Mouse (Mus musculus): ENCODE results near the gene Stap2. TPM values are rescaled to one million over a fixed set of nuclear protein-coding genes. Genes with fewer than 3 reads are reported as not detected.

The Stap2 gene
- total RNA-seq, 2 experiments from 2014 or later = not detected

DNA sequence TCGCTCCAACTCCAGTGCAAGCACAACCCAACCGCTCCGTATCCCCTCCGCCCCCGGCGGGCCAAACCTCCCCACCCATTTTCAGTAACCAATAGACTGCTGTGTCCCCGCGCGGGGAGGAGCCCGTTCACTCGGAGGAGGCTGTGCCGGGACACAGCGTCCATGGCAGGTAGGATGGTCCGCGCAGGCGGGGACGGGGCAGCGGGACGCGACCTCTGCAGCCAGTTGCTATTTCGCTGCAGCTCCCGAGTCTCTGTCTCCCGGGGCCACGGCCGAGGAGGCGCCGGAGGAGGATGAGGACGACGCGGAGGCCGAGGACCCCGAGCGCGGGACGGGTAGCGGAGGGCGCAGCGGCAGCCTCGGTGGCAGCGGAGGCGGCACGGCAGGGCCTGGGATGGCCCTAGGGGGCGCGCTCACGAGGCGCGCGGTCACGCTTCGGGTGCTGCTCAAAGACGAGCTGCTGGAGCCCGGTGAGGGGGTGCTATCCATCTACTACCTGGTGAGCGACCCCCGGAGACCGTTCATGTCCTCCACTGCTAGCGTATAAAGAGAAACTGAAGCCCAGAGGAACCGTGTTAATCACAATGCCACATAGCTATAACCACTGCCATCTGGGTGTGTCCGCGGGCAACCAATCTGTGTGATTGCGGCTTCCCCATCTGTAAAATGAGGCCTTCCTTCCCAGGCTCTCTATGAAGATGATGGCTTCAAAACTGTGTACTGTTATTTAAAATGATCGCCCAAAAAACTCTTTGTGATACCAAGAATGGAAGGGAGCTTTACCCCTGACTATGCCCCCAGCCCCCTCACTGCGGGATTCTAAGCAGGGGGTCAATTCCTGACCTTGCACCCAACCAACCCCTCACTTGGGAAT is 3.9 kb upstream of the Stap2 start:
- peak; percentile 88 for ATAC-seq (replicated peaks; ENCODE audit: low FRiP score, poor library complexity, severe bottlenecking)

DNA sequence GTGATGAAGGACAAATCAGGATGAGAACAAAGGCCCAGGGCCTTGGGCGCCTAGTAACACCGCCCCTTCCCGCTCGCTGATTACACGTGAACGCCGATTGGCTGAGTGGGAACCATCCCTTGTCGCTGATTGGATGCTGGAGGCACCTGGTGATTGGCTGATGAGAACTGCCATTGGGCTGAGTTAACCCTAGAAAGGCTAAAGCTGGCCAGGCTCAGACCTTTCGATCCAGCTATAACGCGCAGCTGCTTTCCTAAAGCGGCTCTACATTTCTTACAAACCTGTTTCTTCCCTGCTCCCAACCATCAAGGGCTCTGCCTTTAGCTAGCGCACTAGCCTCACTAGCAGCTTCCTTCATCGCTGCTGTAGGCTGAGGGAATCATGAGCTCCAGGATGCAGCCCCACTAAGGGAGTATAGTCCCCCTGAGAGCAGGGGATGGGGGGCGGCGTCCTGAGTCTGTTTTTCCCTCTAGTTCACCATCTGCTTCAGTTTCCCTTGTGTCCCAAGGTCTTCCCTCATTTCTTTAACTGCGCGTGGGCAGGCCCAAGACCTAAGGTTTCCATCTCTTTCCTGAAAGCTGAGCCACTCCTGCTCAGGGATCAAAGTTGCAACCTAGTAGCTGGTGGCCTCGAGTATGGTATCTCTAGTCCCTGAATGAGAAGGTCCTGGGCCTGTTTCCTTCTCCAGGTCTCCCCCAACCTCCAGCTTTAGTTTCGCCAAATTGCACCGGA is 3.1 kb upstream of the Stap2 start:
- ATAC-seq (replicated peaks; ENCODE audit: low FRiP score, poor library complexity, severe bottlenecking) = peak; percentile 87

DNA sequence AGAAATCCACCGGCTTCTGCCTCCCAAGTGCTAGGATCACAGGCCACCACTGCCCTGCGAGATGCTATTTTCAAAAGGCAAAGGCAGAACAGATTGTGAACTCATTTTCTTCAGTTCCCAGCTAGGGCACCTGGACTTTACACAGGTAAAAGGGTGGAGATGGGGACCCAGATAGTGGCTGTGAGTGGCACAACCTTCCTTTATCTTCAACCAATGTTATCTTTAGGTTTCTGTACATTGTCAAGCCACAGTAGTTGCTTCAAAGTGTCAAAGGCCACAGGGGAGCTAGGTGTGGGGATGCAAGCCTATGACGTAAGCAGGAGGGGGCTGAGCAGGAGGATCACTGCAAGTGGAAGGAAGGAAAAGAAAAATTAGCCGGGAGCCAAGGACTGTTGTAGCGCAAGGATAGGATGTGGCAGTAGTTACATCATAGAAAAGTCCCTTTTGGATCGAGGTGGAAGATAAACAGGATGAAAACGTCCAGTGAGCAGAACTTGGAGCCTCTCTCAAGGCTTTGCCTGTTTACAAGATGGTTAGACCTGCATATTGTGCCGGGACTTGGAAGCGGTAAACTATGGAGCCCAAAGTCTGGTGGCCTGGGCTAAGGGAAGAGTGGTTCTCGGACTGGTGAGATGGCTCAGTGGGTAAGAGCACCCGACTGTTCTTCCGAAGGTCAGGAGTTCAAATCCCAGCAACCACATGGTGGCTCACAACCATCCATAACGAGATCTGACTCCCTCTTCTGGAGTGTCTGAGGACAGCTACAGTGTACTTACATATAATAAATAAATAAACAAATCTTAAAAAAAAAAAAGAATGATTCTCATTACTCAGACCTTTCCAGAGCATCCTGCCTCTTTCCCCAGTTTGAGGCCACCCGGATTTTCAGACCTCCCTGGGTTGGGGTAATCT is 2.3 kb upstream of the Stap2 start:
- ATAC-seq (replicated peaks; ENCODE audit: low FRiP score, poor library complexity, severe bottlenecking) = no peak

DNA sequence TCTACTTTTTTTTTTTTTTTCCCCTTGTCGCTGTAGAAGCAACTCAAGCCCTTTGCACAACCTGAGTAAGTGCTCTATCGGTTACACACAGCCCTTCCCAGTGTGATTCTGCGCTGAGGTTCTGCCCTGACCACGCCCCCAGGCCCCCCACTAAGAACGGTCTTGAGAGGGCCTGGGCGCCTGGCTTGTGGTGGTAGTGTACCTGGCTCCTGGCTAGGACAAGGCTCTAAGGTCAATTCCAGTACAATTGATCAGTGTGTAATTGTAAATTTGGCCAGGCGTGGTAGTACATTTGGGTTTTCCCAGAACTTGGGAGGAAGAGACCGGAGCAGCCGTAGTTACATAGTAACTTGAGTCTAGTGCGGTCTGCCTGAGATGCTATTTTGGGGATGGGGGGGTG is 1.6 kb upstream of the Stap2 start:
- no peak for ATAC-seq (replicated peaks; ENCODE audit: low FRiP score, poor library complexity, severe bottlenecking)

DNA sequence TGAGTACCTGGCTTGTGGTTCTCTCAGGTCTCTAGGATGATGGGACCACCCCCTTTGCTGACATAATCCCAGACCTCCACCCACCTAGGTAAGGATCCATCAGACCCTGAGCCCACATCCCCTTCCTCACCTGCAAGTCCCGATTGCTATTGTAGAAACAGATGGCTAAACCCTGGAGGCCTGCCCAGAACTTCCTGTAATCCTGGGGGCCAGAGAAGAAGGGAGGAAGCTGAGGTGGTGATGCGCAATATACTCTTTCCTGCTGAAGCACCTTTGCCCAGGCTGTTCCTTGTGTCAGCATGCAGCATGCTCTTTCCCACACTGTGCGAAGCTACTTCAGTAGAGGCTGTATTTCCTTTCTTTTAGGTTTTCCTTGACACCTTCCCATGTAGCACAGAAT is 2.4 kb downstream of the Stap2 start:
- ATAC-seq (replicated peaks; ENCODE audit: low FRiP score, poor library complexity, severe bottlenecking) = no peak

DNA sequence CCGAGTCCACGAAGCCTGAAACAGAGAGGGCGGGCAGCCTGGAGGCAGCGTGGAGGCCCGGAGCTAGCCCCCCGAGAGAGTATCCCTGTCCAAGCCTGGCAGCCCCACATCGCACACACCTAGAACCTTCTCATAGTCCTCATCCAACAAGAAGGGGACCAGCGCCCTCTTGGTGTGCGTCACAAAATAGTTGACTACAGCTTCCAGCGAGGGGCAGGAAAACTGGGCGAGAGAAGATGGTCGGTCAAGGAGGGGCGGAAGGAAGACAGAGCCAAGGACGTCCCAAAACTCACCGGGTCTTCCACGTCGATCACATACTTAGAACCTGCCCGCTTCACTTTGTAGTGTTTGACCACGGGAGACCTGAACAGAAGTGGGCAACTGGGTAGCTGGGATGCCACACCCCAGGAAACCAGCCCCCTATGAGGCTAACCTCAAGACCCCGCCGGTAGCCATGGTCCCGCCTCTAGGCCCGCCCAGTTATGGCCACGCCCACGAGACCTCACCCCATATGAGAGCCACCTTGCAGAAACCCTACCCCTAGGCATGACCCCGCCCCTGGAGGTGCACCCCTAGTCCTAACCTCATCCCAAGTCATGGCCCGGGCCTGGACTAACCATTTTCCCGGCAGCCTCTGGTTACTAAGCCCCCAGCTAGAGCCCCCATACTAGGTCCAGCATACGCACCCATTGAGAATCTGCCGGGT is 5.4 kb downstream of the Stap2 start:
- no peak for ATAC-seq (replicated peaks; ENCODE audit: low FRiP score, poor library complexity, severe bottlenecking)

DNA sequence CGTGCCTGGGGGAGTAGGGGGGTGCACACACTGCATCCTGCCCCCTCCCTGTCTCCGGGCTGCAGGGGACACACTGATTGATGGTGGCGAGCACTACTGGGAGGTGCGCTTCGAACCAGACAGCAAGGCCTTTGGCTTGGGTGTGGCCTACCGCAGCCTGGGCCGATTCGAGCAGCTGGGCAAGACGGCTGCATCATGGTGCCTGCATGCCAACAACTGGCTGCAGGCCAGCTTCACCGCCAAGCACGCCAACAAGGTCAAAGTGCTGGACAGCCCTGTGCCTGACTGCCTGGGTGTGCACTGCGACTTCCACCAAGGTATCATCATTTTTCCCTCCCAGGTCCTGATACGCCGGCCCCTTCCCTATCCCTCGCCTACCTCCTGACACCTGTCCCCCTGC is 9.4 kb downstream of the Stap2 start:
- no peak for ATAC-seq (replicated peaks; ENCODE audit: low FRiP score, poor library complexity, severe bottlenecking)

DNA sequence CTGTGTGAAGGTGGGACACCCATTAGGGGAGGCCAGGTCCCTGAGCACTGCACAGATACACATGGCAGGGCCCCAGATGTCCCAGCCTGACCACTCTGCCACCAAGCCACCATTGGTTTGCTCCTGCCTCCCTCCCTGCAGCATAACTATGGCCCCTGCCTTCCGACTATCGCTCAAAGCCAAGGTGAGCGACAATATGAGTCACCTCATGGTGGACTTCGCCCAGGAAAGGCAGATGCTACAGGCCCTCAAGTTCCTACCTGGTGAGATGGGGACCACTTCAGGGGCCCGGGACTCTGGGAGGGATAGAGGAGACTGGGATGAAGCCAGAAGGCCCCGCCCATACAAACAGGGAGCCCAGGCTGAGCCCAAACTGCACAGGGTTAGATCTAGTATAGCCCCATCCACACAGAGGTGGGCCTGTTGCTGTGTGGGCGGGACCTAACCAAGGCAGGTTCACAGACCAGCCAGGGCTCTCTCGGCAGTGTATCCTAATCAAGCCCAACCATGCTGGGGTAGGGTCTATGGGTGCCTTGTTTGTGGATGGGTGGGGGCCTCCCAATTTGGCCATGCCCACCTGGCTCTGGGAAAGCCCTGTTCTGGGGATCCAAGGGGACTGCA is 15.0 kb downstream of the Stap2 start:
- ATAC-seq (replicated peaks; ENCODE audit: low FRiP score, poor library complexity, severe bottlenecking) = no peak

DNA sequence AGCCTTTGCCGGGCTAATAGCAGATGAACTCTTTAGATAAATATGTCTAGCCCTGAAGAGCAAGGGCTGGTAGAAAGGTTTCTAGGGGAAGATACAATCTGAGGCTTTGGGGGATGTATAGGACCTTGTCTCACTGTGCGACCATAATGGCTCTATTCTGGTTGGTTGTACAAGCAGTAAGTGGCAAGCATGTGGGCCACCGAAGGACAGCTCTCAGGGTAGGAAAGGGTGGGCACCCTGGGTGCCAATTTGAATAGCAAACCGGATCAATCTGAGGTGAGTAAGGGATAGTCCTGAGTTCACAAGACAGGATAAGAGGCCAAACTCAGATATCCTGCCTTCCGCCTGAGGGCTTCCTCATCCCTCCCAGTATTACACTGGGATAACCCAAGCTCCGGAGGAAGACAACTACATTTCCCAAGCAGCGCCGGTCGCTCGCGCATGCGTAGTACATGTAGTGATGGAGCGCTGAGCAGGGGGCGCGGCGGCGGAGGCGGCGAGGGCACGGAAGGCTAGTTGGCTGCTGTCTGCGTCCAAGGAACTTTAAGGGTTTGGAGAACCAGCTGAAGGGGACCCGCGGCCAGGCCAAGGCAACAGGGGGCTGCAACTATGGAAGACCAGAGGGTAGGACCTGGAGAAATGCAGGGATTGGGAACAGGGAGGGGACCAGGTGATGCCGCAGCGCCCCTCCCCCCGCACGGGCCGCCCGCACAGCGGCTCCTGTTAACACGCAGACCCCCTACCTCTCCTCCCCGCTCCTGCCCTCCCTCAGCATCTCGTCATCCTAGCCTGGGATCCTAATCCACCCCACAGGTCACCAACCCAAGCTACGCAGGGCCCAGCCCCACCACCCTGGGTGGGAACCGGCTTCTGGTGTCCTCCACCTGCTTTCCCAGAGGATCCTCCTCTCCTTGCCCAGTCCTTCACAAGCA is 19.1 kb downstream of the Stap2 start, which contains the start of gene Fsd1:
Gene Fsd1 (plus strand): TSS at position 480 of the 932 bp plus-strand sequence.
- no peak for ATAC-seq (replicated peaks; ENCODE audit: low FRiP score, poor library complexity, severe bottlenecking)

DNA sequence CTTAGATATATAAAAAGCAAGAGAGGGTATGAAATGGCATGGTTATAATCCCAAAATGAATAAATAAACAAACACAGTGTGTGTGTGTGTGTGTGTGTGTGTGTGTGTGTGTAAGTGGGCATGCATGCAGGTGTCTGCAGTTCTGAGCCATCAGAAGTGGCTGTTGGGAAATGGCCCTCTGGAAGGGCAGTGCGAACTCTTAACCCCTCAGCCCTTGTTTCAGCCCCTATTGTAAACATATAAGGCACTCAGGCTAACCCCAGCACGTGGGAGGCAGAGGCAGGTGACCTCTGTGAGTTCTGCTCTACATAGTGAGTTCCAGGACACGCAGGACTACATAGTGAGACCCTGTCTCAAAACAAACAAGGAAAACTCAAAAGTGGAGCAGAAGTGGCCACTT is 28.1 kb downstream of the Stap2 start:
- ATAC-seq (replicated peaks; ENCODE audit: low FRiP score, poor library complexity, severe bottlenecking) = no peak

DNA sequence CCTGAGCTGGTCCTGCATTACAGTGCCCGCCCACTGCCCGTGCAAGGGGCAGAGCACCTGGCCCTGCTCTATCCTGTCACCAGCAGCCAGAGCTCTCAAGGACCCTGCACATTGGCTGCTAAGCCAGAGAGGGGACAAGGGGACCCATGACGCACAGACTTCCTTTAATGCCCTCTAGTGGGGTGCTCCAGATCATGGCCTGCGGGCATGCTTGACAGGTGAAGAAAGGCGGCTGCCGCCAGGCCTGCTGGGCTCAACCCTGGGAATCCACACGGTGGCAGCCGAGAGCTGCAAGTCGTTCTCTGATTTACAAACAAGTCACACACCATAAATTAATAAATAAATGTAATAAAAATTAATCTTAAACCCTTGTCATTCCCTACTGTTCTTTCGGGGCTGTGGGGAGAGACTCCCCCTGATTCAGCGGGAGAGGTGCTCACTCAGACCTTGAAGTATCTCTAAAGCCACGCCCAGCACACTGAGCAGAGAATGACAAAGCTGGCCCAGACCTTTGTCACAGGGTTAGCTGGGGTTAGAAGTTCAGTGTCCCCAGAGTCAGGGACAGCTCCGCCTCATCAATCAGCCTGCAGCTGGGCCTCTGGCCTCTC is 29.0 kb downstream of the Stap2 start:
- 0 out of 2 replicates have a peak, but pooled peaks have one; percentile 47 for ATAC-seq (replicated peaks; ENCODE audit: low FRiP score, poor library complexity, severe bottlenecking)

DNA sequence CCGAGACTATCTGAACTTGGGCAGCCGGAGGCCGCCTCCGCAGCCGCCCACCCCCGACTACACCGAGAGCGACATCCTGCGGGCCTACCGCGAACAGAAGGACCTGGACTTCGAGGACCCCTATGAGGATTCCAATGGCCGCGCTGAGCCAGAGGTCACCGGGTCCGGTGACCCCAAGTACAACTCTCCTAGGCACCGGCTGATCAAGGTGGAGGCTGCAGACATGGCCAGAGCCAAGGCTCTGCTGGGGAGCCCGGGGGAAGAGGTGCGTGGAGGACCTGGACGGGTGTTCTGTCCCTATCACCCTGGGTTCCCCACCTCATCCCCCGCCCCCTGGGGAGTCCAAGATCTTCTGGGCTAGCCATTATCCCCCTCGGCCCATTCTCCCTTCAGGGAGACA is 33.9 kb downstream of the Stap2 start:
- no peak for ATAC-seq (replicated peaks; ENCODE audit: low FRiP score, poor library complexity, severe bottlenecking)

DNA sequence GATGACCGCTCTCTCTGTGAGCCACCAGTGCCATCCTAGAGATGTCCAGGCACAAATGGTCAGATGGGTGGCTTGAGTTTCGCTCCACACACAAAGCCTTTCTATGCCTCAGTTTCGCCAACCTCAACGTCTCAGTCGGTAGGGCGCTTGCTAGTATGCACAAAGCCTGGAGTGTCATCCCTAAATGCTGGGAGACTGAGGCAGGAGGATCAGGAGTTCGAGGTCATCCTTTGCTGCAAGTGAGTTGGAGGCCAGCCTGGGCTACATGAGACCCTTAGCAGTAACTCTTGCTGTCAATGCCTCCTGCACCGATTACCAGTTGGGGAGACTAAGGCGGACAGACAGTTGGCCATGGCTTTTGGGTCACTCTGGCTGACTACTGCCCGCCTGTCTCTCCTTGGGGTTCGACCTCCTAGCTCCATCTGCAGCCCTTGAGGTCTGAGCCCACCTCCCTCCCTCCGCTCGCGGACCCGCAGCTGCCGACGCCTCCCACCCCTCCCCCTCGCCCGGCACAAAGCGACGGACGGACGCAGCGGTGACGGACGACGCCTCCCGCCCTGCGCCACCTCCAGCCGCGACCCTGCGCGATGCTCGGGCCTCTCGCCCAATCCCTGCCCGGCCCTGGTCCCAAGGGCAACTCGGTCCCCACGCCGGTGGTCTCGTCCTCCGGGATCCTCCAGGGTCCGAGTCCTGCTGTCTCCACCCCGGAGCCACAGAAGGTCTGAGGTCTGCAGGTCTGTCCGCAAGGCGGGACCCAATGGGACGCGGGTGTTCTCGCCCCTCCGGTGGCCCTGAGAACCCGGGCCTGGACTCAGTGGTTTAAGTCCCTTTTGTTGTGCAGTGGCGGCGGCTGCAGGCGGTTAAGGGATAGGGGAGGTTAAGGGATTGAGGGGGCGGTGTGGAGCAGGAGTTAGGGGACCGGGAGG is 35.2 kb downstream of the Stap2 start, which contains the start of gene Shd:
Gene Shd (plus strand): TSS at position 502 of the 926 bp plus-strand sequence.
- no peak for ATAC-seq (replicated peaks; ENCODE audit: low FRiP score, poor library complexity, severe bottlenecking)

DNA sequence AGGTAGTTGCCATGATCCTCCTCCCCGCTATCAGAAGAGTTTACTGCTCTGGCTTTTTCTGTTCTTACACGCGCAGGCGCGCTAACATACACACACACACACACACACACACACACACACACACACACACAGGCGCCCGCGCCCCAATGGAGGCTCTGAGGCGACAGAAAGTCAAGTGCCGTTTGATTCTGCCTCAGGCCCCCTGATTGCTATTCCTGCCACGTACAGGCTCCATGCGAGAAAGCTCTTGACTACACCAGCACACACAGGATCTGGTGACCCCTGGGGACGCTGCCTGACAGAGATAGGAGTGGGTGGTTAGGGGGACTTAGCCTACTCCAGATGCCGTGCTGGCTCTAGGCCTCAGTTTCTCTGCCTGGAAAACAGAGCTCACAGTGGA is 35.8 kb downstream of the Stap2 start:
- no peak for ATAC-seq (replicated peaks; ENCODE audit: low FRiP score, poor library complexity, severe bottlenecking)

DNA sequence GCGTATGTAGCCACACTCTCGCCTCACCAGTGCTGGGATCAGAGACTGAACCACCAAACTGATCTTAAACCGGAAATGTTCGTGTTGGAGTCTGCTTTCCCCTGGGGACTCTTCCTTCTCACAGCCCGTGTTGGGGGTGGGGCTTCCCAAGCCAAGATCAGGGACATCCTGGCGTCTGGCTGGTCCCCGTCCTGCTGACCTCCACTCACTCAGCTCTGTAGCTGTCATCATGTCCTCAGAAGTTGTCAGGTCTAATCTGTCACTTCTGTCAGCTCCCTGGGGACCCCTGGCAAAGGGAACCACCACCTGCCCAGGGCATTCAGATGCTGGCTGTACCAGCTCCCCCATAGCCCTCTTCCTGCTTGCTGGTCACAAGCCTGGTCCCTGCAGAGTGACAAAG is 37.2 kb downstream of the Stap2 start:
- no peak for ATAC-seq (replicated peaks; ENCODE audit: low FRiP score, poor library complexity, severe bottlenecking)

DNA sequence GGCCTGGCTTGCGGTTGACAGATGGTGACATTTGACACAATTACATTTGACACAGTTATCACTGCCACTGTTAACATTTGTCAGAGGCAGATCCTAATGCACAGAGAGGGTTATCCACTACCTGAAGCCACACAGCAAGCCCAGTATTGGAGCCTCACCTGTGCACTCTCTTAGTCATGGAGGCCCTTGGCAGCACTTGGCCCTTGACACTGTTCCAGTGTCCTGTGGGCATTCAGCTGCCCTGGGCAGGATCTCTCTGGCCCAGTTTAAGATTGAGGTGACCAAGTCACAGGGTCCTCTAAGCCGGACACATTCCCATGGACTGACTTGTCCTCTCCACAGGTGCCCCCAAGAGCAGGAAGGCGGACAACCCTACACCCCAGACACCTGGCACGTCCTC is 38.2 kb downstream of the Stap2 start:
- no peak for ATAC-seq (replicated peaks; ENCODE audit: low FRiP score, poor library complexity, severe bottlenecking)

All from erythroblast, adult 5-6 weeks (primary cell).